Mouse (Mus musculus) NIH3T3 (cell line): Measurements from ENCODE around the gene Pls1.

Experiments
- DNase-seq: peaks from one replicate; pipeline ENCODE4 v3.0.0-alpha.2; 2012; ENCODE audit warnings: low read depth

Gene Pls1

GRCm38 (mm10) chr9:95704078-95704477 lies 141.0 kb downstream of the Pls1 start:
- DNase-seq: no peak
